Mouse (Mus musculus): ENCODE data around the gene Gtpbp8. TPM values are rescaled to one million over a fixed set of nuclear protein-coding genes. Genes with fewer than 3 reads are reported as not detected.

Gene Gtpbp8
- polyA plus RNA-seq, 1 experiment from 2014 or later: 24.0 TPM

DNA sequence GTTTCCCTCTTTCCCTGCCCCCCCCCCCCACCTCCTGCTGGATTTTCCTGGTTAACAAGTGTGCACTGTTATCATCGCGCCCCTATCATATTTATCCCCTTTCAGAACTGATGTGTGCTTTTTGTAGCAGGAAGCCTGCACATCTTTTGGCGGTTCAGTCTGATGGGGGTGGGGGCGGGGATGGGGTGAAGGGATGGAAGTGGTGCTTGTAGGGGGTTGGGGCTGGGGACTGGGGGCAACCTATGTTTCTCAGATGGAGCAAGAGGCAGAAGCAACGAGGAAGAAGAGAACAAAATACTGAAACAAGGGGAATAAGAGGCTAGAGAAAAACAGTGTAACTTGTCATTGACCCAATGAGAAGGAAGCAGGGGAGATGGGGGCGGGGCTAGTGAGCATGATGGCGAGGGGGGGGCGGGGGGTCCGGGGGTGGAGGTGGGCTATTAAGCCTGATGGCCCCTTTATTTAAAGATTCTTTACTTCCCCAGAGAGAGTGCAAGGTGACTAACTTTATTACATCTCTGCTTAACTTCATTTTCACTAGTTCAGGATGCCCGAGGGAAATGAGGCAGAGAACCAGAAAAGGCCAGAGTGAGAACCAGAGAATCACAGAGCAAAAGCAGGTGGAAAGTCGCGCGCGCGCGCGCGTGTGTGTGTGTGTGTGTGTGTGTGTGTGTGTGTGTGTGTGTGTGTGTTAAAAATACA is 58.3 kb downstream of the Gtpbp8 start:
- Histone ChIP-seq H3K4me2 (no peak overlapping the region), H3K9me3 (replicated peaks) (no peaks in the 10 kb centered on the region), H3K27ac (no peak overlapping the region), H3K4me1 (replicated peaks) (no peaks in the 10 kb centered on the region), H3K36me3 (no peaks in the 10 kb centered on the region), H3K9ac (no peak overlapping the region), H3K27me3 (peaks cover 13% of the 10 kb centered on the region), H3K4me3 (replicated peaks) (no peak overlapping the region)
- ATAC-seq (ENCODE audit: low read depth) (no peak), DNase-seq (no peak)
- WGBS (ENCODE audit: insufficient replicate concordance): 17% methylated on average over 18 of the region's 18 CpGs

DNA sequence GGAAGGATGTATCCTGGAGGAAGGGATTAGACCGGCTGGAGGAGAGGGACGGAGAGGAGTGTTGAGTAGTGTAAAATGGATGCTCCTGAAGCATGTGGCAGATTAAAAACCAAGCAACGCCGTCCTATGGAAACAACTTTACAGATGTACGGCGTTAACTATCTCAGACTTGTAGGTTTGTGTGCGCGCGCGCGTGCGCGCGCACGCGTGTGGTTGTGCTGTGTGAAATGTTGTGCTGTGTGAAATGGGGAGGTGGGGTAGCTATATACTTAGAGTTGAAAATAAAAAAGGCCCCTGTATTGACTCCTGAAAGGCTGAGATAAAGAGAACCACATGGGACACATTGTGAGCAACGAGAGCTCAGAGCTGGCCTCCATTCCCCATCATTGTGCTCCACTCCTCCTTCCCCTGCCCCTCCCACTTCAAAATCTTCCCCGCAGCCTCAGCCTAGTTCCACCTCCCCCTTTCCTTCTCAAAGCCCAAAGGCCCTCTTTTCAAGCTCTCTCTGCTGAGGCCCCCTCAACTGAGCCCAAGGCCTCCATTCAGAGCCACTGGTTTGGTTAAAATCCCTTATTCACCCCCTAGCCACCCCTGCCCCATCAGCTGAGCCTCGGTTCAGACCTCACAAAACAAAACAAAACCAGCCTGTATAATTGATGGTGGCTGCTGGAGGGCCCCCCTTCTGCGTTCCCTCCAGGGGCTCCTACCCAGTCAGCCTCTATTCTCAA is 59.0 kb downstream of the Gtpbp8 start:
- no peak overlapping the region for H3K9ac ChIP-seq
- no peak overlapping the region for H3K4me2 ChIP-seq
- H3K4me3 ChIP-seq (replicated peaks): no peak overlapping the region
- 0 out of 2 replicates have a peak, but pooled peaks cover 3% of the 10 kb centered on the region for H3K9me3 ChIP-seq (replicated peaks)
- H3K27ac ChIP-seq: no peak overlapping the region
- WGBS (ENCODE audit: insufficient replicate concordance): 52% methylated on average over 20 of the region's 20 CpGs
- H3K36me3 ChIP-seq: no peaks in the 10 kb centered on the region
- DNase-seq (no peak), ATAC-seq (ENCODE audit: low read depth) (no peak)
- no peaks in the 10 kb centered on the region for H3K4me1 ChIP-seq (replicated peaks)
- H3K27me3 ChIP-seq: peaks cover 13% of the 10 kb centered on the region

Other genes starting within 250 kb of the Gtpbp8 start
- gene Boc, start 187.5 kb downstream of the Gtpbp8 start, polyA plus RNA-seq (2015; fragmentation: Nextera tagmentation; extraction: Ambion mirVana): 0.64 and 0.65 TPM in 2 replicates
- gene Nepro, start 22.1 kb downstream of the Gtpbp8 start, polyA plus RNA-seq (2015; fragmentation: Nextera tagmentation; extraction: Ambion mirVana): 3.8 and 4.1 TPM in 2 replicates
- gene Cd200r1, start 19.4 kb upstream of the Gtpbp8 start, polyA plus RNA-seq (2015; fragmentation: Nextera tagmentation; extraction: Ambion mirVana): 3.2 and 4.0 TPM in 2 replicates
- gene Cd200r4, start 65.4 kb upstream of the Gtpbp8 start, polyA plus RNA-seq (2015; fragmentation: Nextera tagmentation; extraction: Ambion mirVana): 0.37 and 0.75 TPM in 2 replicates
- not detected in 2 replicates for gene Cd200r2, start 120.7 kb upstream of the Gtpbp8 start, polyA plus RNA-seq (2015; fragmentation: Nextera tagmentation; extraction: Ambion mirVana)
- 0.68 and 0.97 TPM in 2 replicates for gene Cd200r3, start 197.3 kb upstream of the Gtpbp8 start, polyA plus RNA-seq (2015; fragmentation: Nextera tagmentation; extraction: Ambion mirVana)

All from liver, embryonic 13.5 days (tissue).